Mouse (Mus musculus): ENCODE measurements around the gene Dync2h1. TPM values are rescaled to one million over a fixed set of nuclear protein-coding genes. Genes with fewer than 3 reads are reported as not detected.
"Not testable (repeated sequence)": the region's sequence is repeated elsewhere in the genome, so short reads cannot be mapped to it uniquely, and the experiment has no call there.

The Dync2h1 gene
- polyA plus RNA-seq (2015; fragmentation: Nextera tagmentation; extraction: Ambion mirVana), result 17.4 and 18.9 TPM in 2 replicates

GRCm38 (mm10) chr9:7184172-7184896, at the start of gene Dync2h1, which contains the start of gene Dcun1d5:
Gene Dync2h1 (minus strand): TSS chr9:7184446.
Gene Dcun1d5 (plus strand): TSS chr9:7184520.
- Histone ChIP-seq H3K4me2 (peak within 1 kb of the TSS; percentile 88), H3K9ac (replicated peaks) (peak within 1 kb of the TSS; percentile 95), H3K9me3 (replicated peaks) (no peaks in the 10 kb centered on the region), H3K36me3 (no peaks in the 10 kb centered on the region), H3K4me1 (peaks cover 30% of the 10 kb centered on the region), H3K27ac (replicated peaks) (peak within 1 kb of the TSS; percentile 93), H3K4me3 (replicated peaks) (peak within 1 kb of the TSS; percentile 99), H3K27me3 (replicated peaks) (no peaks in the 10 kb centered on the region)
- WGBS, result under 1% methylated on average over 61 of the region's 62 CpGs
- ATAC-seq (ENCODE audit: low FRiP score), result peak; percentile 100

- H3K9ac ChIP-seq (replicated peaks), result no peak overlapping the region
- no peaks in the 10 kb centered on the region for H3K4me1 ChIP-seq
- H3K36me3 ChIP-seq, result 0 out of 2 replicates have a peak, but pooled peaks cover 4% of the 10 kb centered on the region
- no peaks in the 10 kb centered on the region for H3K27me3 ChIP-seq (replicated peaks)
- H3K27ac ChIP-seq (replicated peaks), result no peak overlapping the region
- no peak overlapping the region for H3K4me3 ChIP-seq (replicated peaks)
- WGBS, result 92% methylated on average over 7 of the region's 7 CpGs
- ATAC-seq (ENCODE audit: low FRiP score), result no peak
- H3K4me2 ChIP-seq, result no peak overlapping the region
- H3K9me3 ChIP-seq (replicated peaks), result no peaks in the 10 kb centered on the region
Observed at GRCm38 (mm10) chr9:7221460-7221859, 37.2 kb upstream of the Dync2h1 start.

GRCm38 (mm10) chr9:7221024-7221423, 36.8 kb upstream of the Dync2h1 start:
- 92% methylated on average over 5 of the region's 5 CpGs for WGBS
- H3K36me3 ChIP-seq, result 0 out of 2 replicates have a peak, but pooled peaks cover 4% of the 10 kb centered on the region
- no peak for ATAC-seq (ENCODE audit: low FRiP score)
- no peaks in the 10 kb centered on the region for H3K27me3 ChIP-seq (replicated peaks)
- H3K9me3 ChIP-seq (replicated peaks), result no peaks in the 10 kb centered on the region
- H3K9ac ChIP-seq (replicated peaks), result no peak overlapping the region
- H3K4me1 ChIP-seq, result no peaks in the 10 kb centered on the region
- no peak overlapping the region for H3K4me3 ChIP-seq (replicated peaks)
- H3K27ac ChIP-seq (replicated peaks), result no peak overlapping the region
- H3K4me2 ChIP-seq, result no peak overlapping the region

GRCm38 (mm10) chr9:7216240-7216639, 32.0 kb upstream of the Dync2h1 start:
- H3K36me3 ChIP-seq, result peaks cover 21% of the 10 kb centered on the region
- 49% methylated on average over 2 of the region's 2 CpGs for WGBS
- H3K4me3 ChIP-seq (replicated peaks), result no peak overlapping the region
- no peaks in the 10 kb centered on the region for H3K9me3 ChIP-seq (replicated peaks)
- no peak overlapping the region for H3K9ac ChIP-seq (replicated peaks)
- H3K4me2 ChIP-seq, result no peak overlapping the region
- ATAC-seq (ENCODE audit: low FRiP score), result no peak
- H3K27ac ChIP-seq (replicated peaks), result no peak overlapping the region
- H3K4me1 ChIP-seq, result no peaks in the 10 kb centered on the region
- no peaks in the 10 kb centered on the region for H3K27me3 ChIP-seq (replicated peaks)

- H3K27ac ChIP-seq (replicated peaks), result not testable (repeated sequence)
Observed at GRCm38 (mm10) chr9:7190694-7191093, 6.4 kb upstream of the Dync2h1 start.

GRCm38 (mm10) chr9:7184897-7185291, 648 bp upstream of the Dync2h1 start:
- ATAC-seq (ENCODE audit: low FRiP score), result peak; percentile 80
- Histone ChIP-seq H3K4me1 (peaks cover 30% of the 10 kb centered on the region), H3K27me3 (replicated peaks) (no peaks in the 10 kb centered on the region), H3K9me3 (replicated peaks) (no peaks in the 10 kb centered on the region), H3K36me3 (0 out of 2 replicates have a peak, but pooled peaks cover 1% of the 10 kb centered on the region), H3K27ac (replicated peaks) (peak overlapping the region; percentile 93), H3K9ac (replicated peaks) (peak overlapping the region; percentile 95), H3K4me3 (replicated peaks) (peak overlapping the region; percentile 99), H3K4me2 (peak overlapping the region; percentile 88)
- under 1% methylated on average over 27 of the region's 31 CpGs for WGBS

More at GRCm38 (mm10) chr9:7190694-7191093, 6.4 kb upstream of the Dync2h1 start:
- H3K27me3 ChIP-seq (replicated peaks); H3K4me3 ChIP-seq (replicated peaks); H3K36me3 ChIP-seq; ATAC-seq (ENCODE audit: low FRiP score); H3K9me3 ChIP-seq (replicated peaks); H3K9ac ChIP-seq (replicated peaks); H3K4me2 ChIP-seq: not testable (repeated sequence)
- 97% methylated on average over 3 of the region's 3 CpGs for WGBS
- H3K4me1 ChIP-seq, result peaks cover 12% of the 10 kb centered on the region

- WGBS, result 9% methylated on average over 41 of the region's 41 CpGs
- peaks cover 8% of the 10 kb centered on the region for H3K4me1 ChIP-seq
- H3K9ac ChIP-seq (replicated peaks), result peak overlapping the region; percentile 53
- H3K36me3 ChIP-seq, result peaks cover 10% of the 10 kb centered on the region
- no peaks in the 10 kb centered on the region for H3K9me3 ChIP-seq (replicated peaks)
- no peaks in the 10 kb centered on the region for H3K27me3 ChIP-seq (replicated peaks)
- peak; percentile 100 for ATAC-seq (ENCODE audit: low FRiP score)
- H3K4me2 ChIP-seq, result peak overlapping the region; percentile 67
- peak overlapping the region; percentile 66 for H3K4me3 ChIP-seq (replicated peaks)
- peak overlapping the region; percentile 68 for H3K27ac ChIP-seq (replicated peaks)
Observed at GRCm38 (mm10) chr9:7176618-7177610, 7.3 kb downstream of the Dync2h1 start.

- H3K36me3 ChIP-seq, result peaks cover 17% of the 10 kb centered on the region
- 98% methylated on average over 1 of the region's 1 CpGs for WGBS
- no peak overlapping the region for H3K4me2 ChIP-seq
- no peak for ATAC-seq (ENCODE audit: low FRiP score)
- H3K4me3 ChIP-seq (replicated peaks), result no peak overlapping the region
- no peak overlapping the region for H3K9ac ChIP-seq (replicated peaks)
- peaks cover 8% of the 10 kb centered on the region for H3K4me1 ChIP-seq
- no peak overlapping the region for H3K27ac ChIP-seq (replicated peaks)
- H3K27me3 ChIP-seq (replicated peaks), result no peaks in the 10 kb centered on the region
- no peaks in the 10 kb centered on the region for H3K9me3 ChIP-seq (replicated peaks)
Observed at GRCm38 (mm10) chr9:7173756-7174155, 10.5 kb downstream of the Dync2h1 start.

- H3K4me3 ChIP-seq (replicated peaks), result no peak overlapping the region
Observed at GRCm38 (mm10) chr9:7167339-7167998, 16.8 kb downstream of the Dync2h1 start.

GRCm38 (mm10) chr9:7160688-7161087, 23.6 kb downstream of the Dync2h1 start:
- Histone ChIP-seq H3K4me3 (replicated peaks) (no peak overlapping the region), H3K27ac (replicated peaks) (no peak overlapping the region), H3K4me1 (no peaks in the 10 kb centered on the region), H3K36me3 (peaks cover 51% of the 10 kb centered on the region), H3K27me3 (replicated peaks) (no peaks in the 10 kb centered on the region), H3K9ac (replicated peaks) (no peak overlapping the region), H3K9me3 (replicated peaks) (no peaks in the 10 kb centered on the region), H3K4me2 (no peak overlapping the region)
- 96% methylated on average over 5 of the region's 5 CpGs for WGBS
- ATAC-seq (ENCODE audit: low FRiP score), result no peak

More at GRCm38 (mm10) chr9:7167339-7167998, 16.8 kb downstream of the Dync2h1 start:
- H3K36me3 ChIP-seq, result peaks cover 36% of the 10 kb centered on the region
- no peak overlapping the region for H3K9ac ChIP-seq (replicated peaks)
- no peak overlapping the region for H3K4me2 ChIP-seq
- no peaks in the 10 kb centered on the region for H3K4me1 ChIP-seq
- H3K27me3 ChIP-seq (replicated peaks), result no peaks in the 10 kb centered on the region
- no peak overlapping the region for H3K27ac ChIP-seq (replicated peaks)
- no peak for ATAC-seq (ENCODE audit: low FRiP score)
- H3K9me3 ChIP-seq (replicated peaks), result no peaks in the 10 kb centered on the region
- 92% methylated on average over 6 of the region's 6 CpGs for WGBS

- no peak overlapping the region for H3K27ac ChIP-seq (replicated peaks)
- H3K9ac ChIP-seq (replicated peaks), result no peak overlapping the region
- H3K4me1 ChIP-seq, result no peaks in the 10 kb centered on the region
- H3K27me3 ChIP-seq (replicated peaks), result no peaks in the 10 kb centered on the region
- no peak overlapping the region for H3K4me3 ChIP-seq (replicated peaks)
- ATAC-seq (ENCODE audit: low FRiP score), result no peak
- no peaks in the 10 kb centered on the region for H3K9me3 ChIP-seq (replicated peaks)
- H3K36me3 ChIP-seq, result peaks cover 56% of the 10 kb centered on the region
- no peak overlapping the region for H3K4me2 ChIP-seq
- WGBS, result 72% methylated on average over 3 of the region's 3 CpGs
Observed at GRCm38 (mm10) chr9:7159718-7160117, 24.5 kb downstream of the Dync2h1 start.

Measured in neural tube, embryonic 15.5 days (tissue).